Mouse (Mus musculus): Measurements from ENCODE around the gene Hnrnph3. TPM values are rescaled to one million over a fixed set of nuclear protein-coding genes. Genes with fewer than 3 reads are reported as not detected.

Gene Hnrnph3
- polyA plus RNA-seq, 2 experiments from 2014 or later, result 66.3 to 75.6 TPM

DNA sequence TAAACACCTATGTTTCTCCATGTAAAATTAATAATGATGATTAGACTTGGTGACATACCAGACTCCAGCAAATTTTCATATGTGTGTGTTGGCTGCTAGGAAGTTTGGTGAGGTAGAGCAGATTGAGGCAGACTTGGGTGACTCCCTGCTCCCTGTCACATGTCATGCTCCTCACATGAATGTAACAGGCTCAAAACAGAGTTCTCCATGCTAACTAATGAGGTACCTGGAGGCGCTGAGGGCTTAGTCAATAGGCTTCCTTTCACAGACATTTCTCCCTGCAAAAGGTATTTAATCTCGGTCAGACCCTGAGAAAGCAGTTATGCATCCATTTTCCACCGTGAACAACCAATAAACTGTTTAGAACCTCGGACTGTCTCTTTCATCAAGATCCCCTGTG, 4.4 kb upstream of the Hnrnph3 start:
- ATAC-seq, result no peak

DNA sequence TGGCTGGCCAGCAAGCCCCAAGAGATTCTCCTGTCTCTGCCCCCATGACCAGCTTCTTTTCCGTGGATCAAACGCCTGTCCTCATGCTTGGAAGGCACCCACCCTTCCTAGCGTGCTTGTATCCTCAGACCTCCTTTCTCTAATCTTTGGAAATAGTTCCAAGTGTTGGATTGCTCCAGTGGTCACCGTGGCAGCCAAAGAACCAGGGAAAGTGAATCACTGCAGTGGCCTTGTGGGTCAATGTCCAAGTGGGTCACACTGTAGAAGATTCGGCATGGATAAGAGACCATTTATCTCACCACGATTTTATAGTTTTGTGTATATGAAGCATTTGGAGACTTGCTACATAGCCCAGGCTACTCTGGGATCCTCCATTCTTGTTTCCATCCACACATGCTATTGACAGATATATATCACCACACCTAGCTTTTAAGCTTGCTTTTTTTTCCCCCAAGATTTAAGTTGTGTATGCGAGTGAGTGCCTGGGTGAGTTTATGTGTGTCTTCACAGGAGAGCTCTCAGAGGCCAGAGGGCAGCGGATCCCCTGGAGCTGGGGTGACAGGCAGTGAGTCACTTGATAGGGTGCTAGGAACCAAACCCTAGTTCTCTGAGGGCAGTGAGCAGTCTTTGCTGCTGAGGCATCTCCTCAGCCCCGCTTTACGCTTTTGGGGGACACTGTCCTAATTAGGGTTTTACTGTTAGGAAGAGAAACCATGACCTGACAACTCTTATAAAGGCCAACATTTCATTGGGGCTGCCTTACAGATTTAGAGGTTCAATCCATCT, 3.6 kb upstream of the Hnrnph3 start:
- no peak for ATAC-seq

- no peak for ATAC-seq
These were observed 2.8 kb upstream of the Hnrnph3 start for GRCm38 (mm10) chr10:63026795-63027160.

GRCm38 (mm10) chr10:63026156-63026794, 2.3 kb upstream of the Hnrnph3 start:
- ATAC-seq, result no peak

DNA sequence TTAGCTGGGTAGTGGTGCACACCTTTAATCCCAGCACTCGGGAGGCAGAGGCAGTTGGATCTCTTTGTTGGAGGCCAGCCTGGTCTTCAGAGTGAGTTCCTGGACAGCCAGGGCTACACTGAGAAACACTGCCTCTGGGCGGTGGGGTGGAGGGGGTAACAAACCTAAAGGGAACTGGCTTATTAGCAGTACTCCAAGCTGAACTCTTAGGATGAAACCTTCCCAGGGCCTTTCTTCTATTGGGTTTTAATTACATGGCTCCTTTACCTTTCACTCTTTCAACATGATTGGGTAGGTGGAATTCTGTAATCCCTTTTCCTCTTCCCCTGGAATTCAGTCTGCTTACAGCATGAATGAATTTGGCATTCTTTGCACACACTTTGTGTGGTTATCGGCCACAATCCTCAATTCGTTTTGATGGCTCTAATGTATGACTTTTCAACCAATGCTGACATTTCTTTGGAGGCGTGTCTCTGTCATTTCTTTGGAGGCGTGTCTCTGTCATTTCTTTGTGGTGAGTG, 1.5 kb upstream of the Hnrnph3 start:
- no peak for ATAC-seq

GRCm38 (mm10) chr10:63025016-63025415, 999 bp upstream of the Hnrnph3 start:
- ATAC-seq, result no peak

DNA sequence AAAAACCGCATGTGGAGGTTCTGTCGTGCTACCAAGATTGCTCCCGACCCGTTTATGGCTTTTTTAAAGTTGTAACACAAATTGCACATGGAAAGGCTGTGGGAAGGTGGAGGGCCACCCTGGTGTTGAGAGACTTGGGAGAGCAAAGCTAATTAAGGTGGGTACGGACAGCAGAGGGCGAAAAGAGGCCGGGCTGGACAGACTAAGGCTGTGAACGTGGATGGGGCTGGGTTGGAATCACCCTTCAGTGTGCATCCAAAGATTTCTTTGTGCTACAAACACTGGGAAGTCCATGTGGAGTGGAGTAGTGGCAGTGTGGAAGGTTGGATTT, 528 bp upstream of the Hnrnph3 start:
- ATAC-seq, result no peak

DNA sequence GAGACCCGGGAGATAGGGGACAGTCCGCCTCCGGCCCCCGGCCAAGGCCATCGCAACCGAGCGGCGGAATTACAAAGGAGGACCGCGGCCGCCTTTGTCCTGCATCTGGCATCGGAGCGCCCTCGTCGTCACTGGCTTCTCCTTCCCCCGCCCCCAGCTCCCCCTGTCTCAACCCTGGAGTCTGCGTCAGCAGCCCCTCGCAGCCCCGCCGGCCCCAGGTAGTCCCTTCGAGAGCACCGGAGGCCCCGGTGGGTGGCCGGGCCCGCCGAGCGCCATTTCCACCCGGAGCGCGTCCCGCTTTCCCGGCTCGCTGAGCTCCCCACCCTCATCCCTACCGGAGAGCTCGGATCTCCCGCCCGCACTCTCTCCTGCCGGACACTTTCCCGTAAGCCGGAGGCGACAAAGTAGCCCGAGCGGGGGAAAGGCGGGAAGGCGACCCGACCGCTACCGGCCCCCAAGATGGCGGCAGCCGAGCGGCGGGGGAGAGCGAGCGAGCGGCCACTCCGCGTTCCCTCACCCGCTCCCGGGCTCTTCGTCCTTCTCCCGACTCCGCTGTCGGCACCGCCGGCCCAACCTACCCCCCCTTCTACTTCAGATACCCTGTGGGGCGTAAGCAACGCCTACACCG, 782 bp downstream of the Hnrnph3 start:
- ATAC-seq, result peak; percentile 9

GRCm38 (mm10) chr10:63022541-63023120, 1.4 kb downstream of the Hnrnph3 start:
- no peak for ATAC-seq

- ATAC-seq, result no peak
These were observed 2.3 kb downstream of the Hnrnph3 start for GRCm38 (mm10) chr10:63021702-63022101.

DNA sequence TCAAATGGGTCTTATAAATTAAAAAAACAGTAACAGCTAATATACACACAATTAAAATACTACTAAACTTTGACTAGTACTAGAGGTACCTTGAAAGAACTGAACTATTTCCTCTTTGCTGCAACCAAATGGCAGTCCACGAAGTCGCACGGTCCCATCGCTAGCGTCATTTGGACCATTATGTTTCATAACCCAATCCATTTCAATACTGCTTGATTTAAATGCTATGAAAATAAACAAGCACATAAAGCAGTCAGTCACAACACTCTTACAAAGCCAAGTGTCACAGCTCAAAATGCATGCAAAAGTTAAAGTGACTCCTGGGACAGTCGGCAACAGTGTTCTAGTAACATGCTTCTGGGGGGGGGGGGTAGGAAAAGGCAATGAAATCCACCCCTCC, 4.7 kb downstream of the Hnrnph3 start:
- no peak for ATAC-seq

- ATAC-seq, result no peak
These were observed 9.8 kb downstream of the Hnrnph3 start for GRCm38 (mm10) chr10:63014168-63014567.

DNA sequence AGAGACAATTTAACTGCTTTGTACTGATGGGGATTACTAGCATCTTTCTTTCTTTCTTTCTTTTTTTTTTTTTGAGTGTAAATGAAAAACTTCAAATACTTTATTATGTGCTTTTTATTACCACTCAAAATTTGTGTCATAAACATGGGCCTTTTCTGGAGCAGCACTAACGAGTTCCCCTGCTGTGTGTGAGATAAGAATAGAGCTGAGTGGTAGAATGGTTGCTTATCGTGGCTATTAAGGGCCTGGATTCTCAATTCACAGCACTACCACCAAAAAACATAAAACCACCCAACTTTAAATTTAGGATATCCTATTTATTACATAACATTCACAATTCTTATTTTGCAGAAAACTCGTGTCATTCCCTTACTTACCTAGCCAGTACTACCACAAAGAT, 10.5 kb downstream of the Hnrnph3 start:
- no peak for ATAC-seq

- no peak for ATAC-seq
These were observed 12.5 kb downstream of the Hnrnph3 start for GRCm38 (mm10) chr10:63011556-63011955.

- ATAC-seq, result no peak
These were observed 13.7 kb downstream of the Hnrnph3 start for GRCm38 (mm10) chr10:63010268-63010667.

- no peak for ATAC-seq
These were observed 15.8 kb downstream of the Hnrnph3 start for GRCm38 (mm10) chr10:63008193-63008592.

GRCm38 (mm10) chr10:63004556-63004955, 19.5 kb downstream of the Hnrnph3 start:
- no peak for ATAC-seq

DNA sequence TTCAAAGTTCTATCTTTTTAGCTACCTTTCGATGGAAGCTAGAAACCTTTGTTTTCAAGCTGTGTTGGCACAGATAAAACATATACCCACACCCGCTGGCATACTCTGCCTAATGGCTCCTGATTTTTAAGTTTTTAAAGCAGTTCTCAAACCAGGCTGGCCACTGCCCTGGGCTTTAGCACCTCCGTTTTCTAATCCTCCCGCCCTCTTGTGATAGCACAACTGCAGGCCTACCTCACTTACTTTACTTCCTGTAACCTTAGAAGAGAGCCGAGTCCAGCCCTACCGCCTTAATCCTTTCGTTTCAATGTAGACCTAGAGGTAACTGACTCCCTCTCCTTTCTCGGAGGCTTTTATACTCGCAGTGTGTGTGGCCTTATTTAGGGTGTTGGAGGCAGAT, 20.8 kb downstream of the Hnrnph3 start:
- no peak for ATAC-seq

GRCm38 (mm10) chr10:63000584-63000983, 23.4 kb downstream of the Hnrnph3 start:
- ATAC-seq, result no peak

DNA sequence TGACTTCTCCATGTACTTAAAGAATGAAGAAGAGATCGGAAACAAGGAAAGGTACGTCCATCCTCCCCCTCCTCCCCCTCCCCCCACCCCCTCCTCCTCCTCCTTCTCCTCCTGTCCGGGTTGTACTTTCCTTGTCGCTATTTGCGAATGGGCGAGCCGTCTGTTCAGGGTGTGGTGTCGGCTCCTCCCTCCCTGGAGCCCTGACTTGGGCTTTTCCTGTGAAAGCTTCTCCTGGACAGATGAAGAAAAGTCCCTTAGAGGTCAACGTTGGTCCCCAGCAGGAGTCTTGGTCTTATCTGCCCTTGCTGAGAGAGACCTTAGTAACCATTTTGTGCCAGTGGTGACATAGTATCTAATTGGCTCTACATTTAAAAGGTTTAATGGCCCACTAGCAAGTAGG, 30.0 kb downstream of the Hnrnph3 start:
- no peak for ATAC-seq

DNA sequence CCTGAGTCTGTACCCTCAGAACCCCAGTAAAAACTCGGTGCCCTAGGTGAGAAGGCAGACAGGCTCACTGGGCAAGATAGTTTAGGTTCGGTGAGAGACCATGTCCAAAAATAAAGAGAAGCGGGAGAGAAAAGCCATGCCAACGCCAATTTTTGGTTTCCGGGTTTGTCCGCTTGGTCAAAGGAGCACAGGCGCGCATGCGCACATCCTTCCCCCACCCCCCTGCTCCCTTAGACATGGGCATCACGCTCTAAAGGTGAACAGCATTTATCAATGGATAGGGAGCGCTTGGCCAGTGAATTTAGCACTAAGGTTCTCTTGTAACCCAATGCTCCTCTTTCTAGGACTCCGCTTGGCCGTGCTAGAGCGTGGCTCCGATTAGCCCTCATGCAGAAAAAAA, 33.4 kb downstream of the Hnrnph3 start:
- ATAC-seq, result no peak

GRCm38 (mm10) chr10:62987341-62987740, 36.7 kb downstream of the Hnrnph3 start:
- ATAC-seq, result no peak

GRCm38 (mm10) chr10:62984495-62984894, 39.5 kb downstream of the Hnrnph3 start:
- peak; percentile 13 for ATAC-seq

- peak; percentile 63 for ATAC-seq
These were observed 39.9 kb downstream of the Hnrnph3 start for GRCm38 (mm10) chr10:62984072-62984471.

Measured in activated CD4-positive, CD25-positive, alpha-beta regulatory T cell, adult 4 months (primary cell).